Mouse (Mus musculus): Measurements from ENCODE around the gene Sept6.

- TF ChIP-seq CTCF (conservative IDR thresholded peaks at IDR 0.05 in 1 of 2, IDR thresholded peaks at IDR 0.05 in 1 of 2; ENCODE audit: low read depth in 2 of 2, low read length in 2 of 2) (no peak; a peak in 1 of 4 replicates), CHD2 (IDR thresholded peaks at IDR 0.05; ENCODE audit: low read length) (no peak)
These were observed 89.1 kb downstream of the Sept6 start, which contains the start of gene Nkrf for GRCm38 (mm10) chrX:36902321-36903114.

All from CH12.LX (cell line).